Mouse (Mus musculus): Measurements from ENCODE around the gene Strn. TPM values are rescaled to one million over a fixed set of nuclear protein-coding genes. Genes with fewer than 3 reads are reported as not detected.

Gene Strn
- total RNA-seq, 2 experiments from 2014 or later = 8.3 to 13.9 TPM

DNA sequence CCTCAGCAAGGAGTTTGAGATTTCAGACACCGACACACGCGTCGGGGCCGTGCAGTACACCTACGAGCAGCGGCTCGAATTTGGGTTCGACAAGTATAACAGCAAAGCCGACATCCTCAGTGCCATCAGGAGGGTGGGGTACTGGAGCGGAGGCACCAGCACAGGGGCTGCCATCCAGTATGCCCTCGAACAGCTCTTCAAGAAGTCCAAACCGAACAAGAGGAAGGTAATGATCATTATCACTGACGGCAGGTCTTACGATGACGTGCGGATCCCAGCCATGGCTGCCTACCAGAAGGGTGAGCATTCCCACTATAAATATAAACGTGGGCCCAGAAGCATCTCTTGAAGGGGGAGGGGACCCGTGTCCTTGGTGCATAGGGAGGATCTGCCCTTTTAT lies 112.1 kb downstream of the Strn start:
- no peak for ATAC-seq (replicated peaks; ENCODE audit: low FRiP score, poor library complexity, severe bottlenecking)

DNA sequence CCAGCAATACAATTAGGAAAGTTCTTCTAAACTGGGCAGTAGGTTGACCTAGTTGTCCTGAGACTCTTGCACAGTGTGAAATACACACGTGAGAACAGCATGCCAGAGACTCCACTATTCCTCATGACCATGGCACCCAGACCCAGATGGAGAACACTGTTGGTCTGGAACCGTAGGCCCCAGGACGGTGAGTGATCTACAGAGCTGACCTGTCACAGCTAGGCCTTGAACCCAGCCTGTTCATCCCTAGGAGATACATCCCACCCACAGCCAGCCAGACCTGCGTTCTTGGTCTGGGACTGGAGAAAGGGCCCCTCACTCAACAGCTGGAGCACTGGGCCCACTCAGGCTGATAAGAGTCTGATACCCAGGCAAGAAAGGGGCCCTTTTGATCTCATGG lies 115.1 kb downstream of the Strn start:
- ATAC-seq (replicated peaks; ENCODE audit: low FRiP score, poor library complexity, severe bottlenecking) = no peak

DNA sequence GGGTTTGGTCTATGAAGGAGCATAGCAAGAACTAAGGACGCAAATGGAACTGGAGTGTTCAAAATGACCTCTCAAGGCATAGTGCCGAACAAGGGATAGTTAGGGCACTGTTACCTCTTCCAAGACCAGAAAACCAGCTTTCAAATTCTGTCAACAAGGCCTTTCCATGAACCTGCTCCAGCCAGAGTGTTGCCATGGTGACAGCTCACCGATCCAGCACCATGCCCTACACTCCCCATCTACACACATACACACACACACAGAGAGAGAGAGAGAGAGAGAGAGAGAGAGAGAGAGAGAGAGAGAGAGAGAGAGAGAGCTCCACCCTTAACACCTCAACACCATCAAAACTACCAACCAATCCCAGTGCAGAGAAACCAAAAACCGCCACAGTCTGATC lies 116.3 kb downstream of the Strn start:
- no peak for ATAC-seq (replicated peaks; ENCODE audit: low FRiP score, poor library complexity, severe bottlenecking)

DNA sequence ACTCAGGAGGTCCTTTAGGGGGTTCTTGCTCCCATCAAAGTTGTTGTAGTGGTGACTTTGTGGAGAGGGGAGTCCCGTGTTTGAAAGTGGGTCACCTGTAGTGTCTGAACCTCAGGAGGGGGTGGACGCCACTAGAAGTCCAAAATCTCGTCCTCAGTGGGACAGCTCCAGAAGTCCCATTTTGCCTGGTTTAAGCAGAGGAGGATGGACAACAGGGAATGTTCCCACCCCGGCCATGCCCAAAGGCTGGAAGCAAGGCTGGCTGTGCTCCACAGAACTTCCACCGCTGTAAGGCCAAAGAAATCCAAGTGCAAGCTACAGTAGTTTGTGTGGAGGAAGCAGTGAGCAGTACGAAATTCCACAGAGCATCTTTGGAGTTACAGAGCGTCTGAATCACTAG lies 117.0 kb downstream of the Strn start:
- no peak for ATAC-seq (replicated peaks; ENCODE audit: low FRiP score, poor library complexity, severe bottlenecking)

DNA sequence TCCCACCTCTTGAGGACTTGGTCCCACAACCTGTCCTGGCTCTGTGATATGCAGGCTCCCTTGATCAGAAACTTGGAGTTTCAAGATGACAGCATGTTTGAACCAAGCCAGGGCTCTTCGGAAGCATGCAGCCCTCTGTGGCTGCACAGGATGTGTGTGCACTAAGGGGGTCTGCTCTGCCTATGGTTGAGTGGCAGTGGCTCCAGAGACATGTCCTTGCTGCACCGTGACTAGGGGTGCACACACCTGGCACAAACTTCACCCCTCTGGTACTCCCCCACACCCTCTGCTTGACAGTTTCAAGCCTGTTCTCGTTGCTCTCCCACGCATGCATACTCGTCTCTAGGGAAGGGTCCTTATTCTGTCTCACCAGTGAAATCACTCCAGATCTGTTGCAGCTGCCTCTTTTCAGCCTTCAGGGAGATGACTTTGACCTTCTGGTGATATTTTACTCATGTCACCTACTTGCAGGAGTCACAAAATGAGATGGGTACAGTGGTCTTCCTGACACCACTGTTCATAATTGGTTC lies 118.8 kb downstream of the Strn start:
- no peak for ATAC-seq (replicated peaks; ENCODE audit: low FRiP score, poor library complexity, severe bottlenecking)

DNA sequence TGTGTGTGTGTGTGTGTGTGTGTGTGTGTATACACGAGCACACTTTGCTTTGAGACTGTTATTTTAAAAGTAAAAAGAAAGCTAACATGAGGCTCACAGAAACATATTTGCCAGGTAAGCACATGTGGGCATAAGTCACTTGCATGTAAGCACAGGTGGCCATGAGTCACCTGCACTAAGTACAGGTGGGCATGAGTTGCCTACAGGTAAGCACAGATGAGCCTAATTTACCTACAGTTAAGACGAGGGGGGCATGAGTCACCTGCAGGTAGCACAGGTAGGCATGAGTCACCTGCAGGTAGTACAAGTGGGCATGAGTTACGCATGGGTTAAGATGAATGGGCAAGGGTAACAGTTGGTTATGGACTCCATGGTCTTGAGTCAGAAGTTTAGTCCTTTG lies 121.9 kb downstream of the Strn start:
- no peak for ATAC-seq (replicated peaks; ENCODE audit: low FRiP score, poor library complexity, severe bottlenecking)

DNA sequence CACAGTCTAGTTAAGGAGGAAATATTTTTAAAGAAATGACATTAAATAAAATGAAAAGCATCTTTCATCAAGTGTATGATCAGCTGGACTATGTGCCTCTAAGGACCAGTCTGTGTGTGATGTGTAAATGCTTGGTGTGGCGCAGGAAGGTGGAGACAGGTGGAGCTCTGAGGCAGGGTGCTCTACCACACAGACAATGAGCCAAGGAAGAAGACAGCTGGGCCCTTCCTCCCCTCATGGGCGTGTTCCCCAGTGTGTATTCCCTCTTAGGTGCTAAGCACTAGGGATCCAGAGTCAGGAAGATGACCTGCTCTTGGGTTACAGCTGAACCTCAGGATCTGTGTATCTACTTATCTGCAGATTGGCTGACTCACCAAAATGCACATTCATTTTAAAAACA lies 122.5 kb downstream of the Strn start:
- no peak for ATAC-seq (replicated peaks; ENCODE audit: low FRiP score, poor library complexity, severe bottlenecking)

DNA sequence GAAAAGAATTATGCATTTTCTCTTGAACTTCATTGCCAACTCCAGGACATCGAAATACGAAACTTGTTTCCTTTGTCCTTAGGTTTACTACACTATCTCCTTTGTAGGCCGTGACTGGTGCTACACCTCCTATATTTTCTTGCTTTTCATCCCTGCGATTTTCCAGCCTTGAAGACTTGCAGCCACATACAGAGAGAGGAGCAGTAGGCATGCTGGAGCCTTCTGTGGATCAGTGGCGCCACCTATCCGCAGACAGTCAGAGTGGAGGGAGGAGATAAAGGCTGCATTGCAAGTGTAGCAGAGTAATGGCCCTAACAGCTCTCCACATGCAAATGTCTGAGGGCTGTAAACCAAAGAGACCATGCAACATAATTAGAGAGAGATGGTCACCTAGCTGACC lies 125.9 kb downstream of the Strn start:
- ATAC-seq (replicated peaks; ENCODE audit: low FRiP score, poor library complexity, severe bottlenecking) = no peak

DNA sequence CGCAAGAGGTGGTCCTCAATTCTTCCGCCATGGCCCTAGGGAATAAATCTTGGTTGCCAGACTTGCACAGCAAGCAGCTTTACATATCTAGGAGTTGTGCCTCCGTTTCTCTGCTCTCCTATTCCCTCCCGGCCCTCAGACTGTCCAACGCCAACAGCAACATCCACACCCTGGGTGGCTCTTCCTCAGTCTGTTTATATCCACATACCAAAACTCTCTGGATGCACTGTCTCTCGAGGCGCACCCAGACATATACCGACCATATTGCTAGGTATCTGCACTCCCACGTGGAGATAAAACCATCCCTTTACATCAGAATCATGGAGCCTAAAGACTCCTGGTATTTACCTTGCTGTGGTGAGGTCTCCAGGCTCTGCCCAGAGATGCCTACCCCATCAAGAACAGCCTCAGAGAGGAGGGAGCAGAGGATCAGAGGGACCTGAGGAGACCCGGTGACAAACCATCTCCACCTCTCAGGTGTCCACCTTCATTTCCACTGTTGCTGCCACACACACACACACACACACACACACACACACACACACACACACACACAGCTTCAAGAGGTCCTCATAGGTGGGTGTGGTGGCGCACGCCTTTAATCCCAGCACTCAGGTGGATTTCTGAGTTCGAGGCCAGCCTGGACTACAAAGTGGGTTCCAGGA lies 127.7 kb downstream of the Strn start:
- ATAC-seq (replicated peaks; ENCODE audit: low FRiP score, poor library complexity, severe bottlenecking) = no peak

DNA sequence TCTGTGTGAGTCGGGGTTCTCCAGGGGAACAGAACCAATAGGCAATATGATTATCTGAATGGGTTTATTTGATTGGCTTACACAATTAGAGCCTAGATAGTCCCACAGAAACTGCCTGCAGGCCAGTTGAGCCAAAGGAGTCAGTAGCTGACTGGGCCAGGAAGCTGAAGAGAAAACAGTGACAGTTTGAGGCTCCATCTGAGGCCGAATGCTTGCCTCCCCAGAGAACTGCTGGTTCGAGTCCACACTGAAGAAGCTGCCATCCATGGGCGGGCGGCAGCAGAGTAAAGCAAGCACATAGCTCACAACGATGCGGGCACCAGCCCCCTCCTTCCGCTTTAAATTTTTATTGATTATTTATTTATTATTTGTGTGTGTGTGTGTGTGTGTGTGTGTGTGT lies 128.3 kb downstream of the Strn start:
- no peak for ATAC-seq (replicated peaks; ENCODE audit: low FRiP score, poor library complexity, severe bottlenecking)

DNA sequence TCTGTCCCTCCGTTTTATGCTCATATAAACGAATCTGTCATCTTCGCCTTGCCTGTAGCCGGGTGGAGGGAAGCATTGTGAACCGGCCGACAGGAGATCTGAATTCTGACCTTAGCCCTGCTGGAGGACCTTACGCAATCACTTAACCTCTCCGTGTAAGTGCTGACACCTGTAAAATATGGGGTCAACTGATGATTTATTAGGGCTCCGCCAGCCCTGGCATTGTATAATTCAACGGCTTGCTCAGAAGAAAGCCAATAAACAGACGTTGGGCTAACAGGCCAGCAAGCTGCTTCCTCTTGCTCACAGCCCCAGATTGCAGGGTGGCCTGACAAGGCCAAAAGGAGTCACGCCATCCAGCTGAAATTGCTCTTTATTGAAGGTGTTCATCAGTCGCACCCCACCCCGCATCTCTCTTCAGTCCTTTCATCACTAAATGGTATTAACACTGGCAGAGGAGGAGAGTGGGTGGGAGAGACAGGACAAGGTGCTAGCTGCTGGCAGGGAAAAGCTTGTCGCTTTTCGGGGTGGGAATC lies 128.8 kb downstream of the Strn start:
- ATAC-seq (replicated peaks; ENCODE audit: low FRiP score, poor library complexity, severe bottlenecking) = no peak

DNA sequence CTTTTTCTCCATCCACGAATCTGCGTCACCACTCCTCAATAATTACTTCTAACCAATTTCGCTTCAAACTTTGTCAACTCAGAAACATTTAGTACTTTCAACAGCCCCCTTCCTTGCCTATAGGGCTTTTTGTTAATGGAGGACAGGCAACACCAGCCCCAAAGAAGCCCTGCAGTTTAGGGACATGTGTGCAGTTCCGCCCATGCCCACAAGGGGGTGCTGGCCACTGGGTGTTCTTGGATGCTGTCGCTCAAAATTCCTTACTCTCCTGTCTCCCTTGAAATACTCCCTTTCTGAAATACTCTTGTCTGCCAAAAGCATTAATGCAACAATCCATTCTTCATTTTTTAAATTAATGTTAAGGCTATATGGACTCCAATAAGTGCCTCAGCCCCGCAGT lies 132.6 kb downstream of the Strn start:
- ATAC-seq (replicated peaks; ENCODE audit: low FRiP score, poor library complexity, severe bottlenecking) = peak; percentile 84

DNA sequence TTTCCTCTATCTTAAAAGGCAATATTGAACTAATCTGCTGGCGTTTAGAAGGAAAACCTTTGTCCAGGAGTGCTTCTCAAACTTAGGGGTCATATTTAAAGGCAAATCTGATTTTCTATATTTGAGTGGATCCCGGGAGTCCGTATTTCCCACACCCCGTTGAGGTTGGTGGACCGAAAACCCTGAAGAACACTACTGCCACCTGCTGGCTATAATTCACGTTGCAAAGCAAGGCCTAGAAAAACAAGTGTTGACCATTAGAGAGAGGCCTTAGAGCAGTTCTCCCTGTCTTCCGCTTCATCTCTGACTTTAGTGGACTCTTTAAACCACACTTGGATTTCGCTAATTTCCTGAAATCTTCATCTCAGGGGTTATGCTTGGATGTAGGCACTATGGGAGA lies 133.1 kb downstream of the Strn start:
- ATAC-seq (replicated peaks; ENCODE audit: low FRiP score, poor library complexity, severe bottlenecking) = peak; percentile 82

DNA sequence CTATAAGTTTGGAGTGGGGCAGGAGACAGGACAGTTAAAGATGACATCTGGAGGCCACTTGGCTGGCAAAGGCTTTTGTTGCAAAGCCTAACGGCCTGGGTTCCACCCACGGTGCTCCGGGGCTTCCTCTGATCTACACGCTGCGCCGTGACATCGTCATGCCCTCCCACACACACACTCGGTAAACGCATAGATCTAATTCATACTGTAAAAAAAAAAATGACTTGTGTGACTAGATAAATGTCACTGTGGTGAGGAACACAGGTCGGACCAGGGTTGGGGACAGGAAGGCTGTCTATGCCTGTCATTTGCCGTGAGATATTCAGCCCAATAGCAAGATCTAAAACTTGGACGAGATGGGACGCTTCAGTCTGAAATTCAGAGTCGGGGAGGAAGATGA lies 134.7 kb downstream of the Strn start:
- ATAC-seq (replicated peaks; ENCODE audit: low FRiP score, poor library complexity, severe bottlenecking) = no peak

DNA sequence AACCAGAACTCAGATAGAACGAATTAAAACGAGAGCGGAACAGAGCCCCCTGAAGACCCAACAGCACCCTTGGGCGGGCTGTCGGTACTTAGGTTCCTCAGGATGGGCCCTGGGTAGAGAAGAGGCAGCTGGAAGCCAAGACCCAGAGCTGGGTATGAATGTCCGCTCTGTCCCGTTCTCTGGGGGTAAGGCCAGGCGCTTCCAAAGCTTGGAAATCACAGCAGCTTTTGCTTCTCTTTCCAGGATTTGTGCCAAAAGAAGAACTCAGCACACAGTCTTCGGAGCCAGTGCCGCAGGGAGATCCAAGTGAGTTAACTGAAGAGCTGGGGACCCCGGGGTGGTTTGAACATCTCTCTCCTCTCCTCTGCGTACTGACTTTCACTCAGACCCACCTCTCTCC lies 135.4 kb downstream of the Strn start:
- no peak for ATAC-seq (replicated peaks; ENCODE audit: low FRiP score, poor library complexity, severe bottlenecking)

DNA sequence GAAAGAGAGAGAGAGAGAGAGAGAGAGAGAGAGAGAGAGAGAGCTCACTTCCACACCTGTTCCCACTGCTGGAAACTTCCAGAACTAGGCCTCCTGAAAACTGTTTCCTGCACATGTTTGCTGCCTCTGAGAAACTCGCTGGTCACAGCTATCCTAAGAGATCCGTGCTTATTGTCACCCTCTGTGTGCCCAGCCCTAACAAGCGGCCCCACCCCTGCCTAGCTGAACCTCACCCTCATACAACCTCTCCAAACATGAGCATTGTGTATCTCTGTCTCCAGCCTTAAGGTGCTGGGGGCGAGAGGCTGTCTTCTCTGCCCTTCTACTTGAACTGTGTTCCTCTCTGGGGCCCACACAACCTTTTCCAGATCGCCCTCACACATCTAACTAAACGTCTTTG lies 136.0 kb downstream of the Strn start:
- no peak for ATAC-seq (replicated peaks; ENCODE audit: low FRiP score, poor library complexity, severe bottlenecking)

Other genes with a start within 250 kb of the Strn start
- not detected in 2 replicates for gene Vit, start 229.1 kb downstream of the Strn start, total RNA-seq (2015; ENCODE audit: low replicate concordance)
- gene Vit, start 229.1 kb downstream of the Strn start, total RNA-seq (2017; ENCODE audit: low replicate concordance) = not detected in 2 replicates
- gene Heatr5b, start 98.2 kb upstream of the Strn start, total RNA-seq (2015; ENCODE audit: low replicate concordance) = 5.4 and 6.7 TPM in 2 replicates
- gene Heatr5b, start 98.2 kb upstream of the Strn start, total RNA-seq (2017; ENCODE audit: low replicate concordance) = 6.1 and 7.1 TPM in 2 replicates
- gene Gpatch11, start 98.4 kb upstream of the Strn start, total RNA-seq (2015; ENCODE audit: low replicate concordance) = 5.0 and 16.3 TPM in 2 replicates
- gene Gpatch11, start 98.4 kb upstream of the Strn start, total RNA-seq (2017; ENCODE audit: low replicate concordance) = 12.3 and 33.8 TPM in 2 replicates
- gene Eif2ak2, start 145.4 kb upstream of the Strn start, total RNA-seq (2015; ENCODE audit: low replicate concordance) = 13.4 and 23.0 TPM in 2 replicates
- 50.1 and 55.8 TPM in 2 replicates for gene Eif2ak2, start 145.4 kb upstream of the Strn start, total RNA-seq (2017; ENCODE audit: low replicate concordance)
- gene Sult6b1, start 169.8 kb upstream of the Strn start, total RNA-seq (2015; ENCODE audit: low replicate concordance) = not detected in 2 replicates
- 0.70 TPM in 1 of 2 replicates, not detected in the other for gene Sult6b1, start 169.8 kb upstream of the Strn start, total RNA-seq (2017; ENCODE audit: low replicate concordance)
- gene Cebpzos, start 179.3 kb upstream of the Strn start, total RNA-seq (2015; ENCODE audit: low replicate concordance) = 4.4 and 10.0 TPM in 2 replicates
- gene Cebpzos, start 179.3 kb upstream of the Strn start, total RNA-seq (2017; ENCODE audit: low replicate concordance) = 14.8 TPM in 2 replicates
- gene Cebpz, start 199.9 kb upstream of the Strn start, total RNA-seq (2015; ENCODE audit: low replicate concordance) = 12.9 and 15.0 TPM in 2 replicates
- 19.2 and 29.8 TPM in 2 replicates for gene Cebpz, start 199.9 kb upstream of the Strn start, total RNA-seq (2017; ENCODE audit: low replicate concordance)
- gene Ndufaf7, start 199.9 kb upstream of the Strn start, total RNA-seq (2015; ENCODE audit: low replicate concordance) = 5.0 and 23.0 TPM in 2 replicates
- gene Ndufaf7, start 199.9 kb upstream of the Strn start, total RNA-seq (2017; ENCODE audit: low replicate concordance) = 8.4 and 8.7 TPM in 2 replicates